Mouse (Mus musculus): ENCODE measurements at regions not wholly inside any gene's neighbourhood (a gene's known extent, or its start where the extent isn't known, plus 50 kb on each side); places are given as distances from the start of the nearest gene placed in this dataset.

DNA sequence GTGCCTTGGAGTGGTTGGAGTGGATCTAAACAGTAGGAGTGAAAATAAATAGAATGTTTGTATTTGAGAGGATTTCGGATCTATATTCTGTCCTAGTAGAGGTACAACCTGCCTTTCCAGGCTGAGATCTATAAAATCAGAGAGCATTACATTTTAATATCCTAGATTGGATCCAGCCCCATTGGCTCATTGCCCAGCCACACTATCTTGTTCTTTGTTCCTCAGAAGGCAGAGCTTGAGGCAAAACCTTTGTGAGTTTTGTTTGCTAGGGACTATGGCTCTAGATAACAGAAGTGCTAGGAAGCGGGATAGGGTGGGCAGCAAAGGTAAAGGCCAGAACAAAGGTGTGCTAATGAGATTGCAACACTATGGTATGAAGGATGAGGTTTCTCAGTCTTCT is 78.7 kb upstream of the Cntln start:
- intact Hi-C loops (cut with DNase I), result no loop called here
- DNase-seq (ENCODE audit: low spot score in 2 of 2), result no peak

DNA sequence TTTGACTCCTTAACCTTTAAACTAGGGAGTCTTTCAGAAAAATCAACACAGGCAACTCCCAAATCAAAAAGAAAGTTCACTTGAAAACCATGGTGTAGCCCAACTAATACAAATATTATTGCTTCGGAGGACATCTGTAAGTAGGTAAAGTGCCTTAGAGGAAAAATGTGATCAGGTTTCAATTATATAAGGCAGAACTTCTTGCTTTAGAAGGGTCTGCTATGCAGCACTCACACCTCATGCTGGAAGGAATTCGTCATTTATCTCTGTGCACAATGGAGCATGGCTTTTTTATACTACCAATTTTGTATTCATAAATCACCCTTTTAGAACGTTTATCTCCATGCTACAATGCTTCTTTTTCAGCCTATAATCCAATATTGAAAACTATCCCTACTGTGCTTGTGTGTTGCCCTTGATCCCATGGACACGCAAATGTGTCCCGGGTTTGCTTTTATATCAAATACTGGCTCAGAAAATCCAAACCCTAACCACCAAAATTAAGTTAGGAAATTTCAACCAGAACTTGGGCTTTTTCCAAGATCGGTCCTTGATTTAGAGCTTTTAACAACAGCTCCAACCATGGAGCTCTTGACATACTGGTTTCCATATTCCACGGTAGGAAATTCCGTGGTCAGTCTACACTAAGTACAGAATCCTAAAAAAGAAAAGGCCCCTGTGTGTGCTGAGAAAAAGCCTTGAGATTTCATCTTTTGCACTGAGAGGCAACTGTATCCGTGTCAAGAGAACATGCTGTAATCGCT is 90.8 kb upstream of the Cntln start:
- intact Hi-C loops (cut with DNase I), result no loop called here
- DNase-seq (ENCODE audit: low spot score in 2 of 2), result no peak

DNA sequence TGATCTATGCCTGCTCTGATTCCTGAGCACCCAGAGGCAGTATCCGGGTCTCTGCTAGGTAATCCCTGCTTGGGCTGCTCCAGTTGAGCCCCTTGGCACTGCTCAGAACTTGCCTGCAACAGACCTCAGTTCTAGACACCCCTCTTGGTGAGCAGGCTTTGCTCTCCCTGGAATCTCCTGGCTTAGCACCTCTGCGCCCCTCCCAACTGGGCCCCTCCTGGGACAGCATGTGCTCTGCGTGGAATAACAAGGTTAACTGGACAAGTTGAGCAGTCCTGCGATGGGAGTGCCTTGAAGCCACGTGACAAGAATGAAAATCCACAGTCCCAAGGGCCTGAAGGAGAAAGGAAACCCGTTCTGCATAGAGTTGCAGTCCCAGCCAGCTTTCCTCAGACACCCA is 97.5 kb upstream of the Cntln start:
- no peak for DNase-seq (ENCODE audit: low spot score in 2 of 2)
- intact Hi-C loops (cut with DNase I), result no loop called here

DNA sequence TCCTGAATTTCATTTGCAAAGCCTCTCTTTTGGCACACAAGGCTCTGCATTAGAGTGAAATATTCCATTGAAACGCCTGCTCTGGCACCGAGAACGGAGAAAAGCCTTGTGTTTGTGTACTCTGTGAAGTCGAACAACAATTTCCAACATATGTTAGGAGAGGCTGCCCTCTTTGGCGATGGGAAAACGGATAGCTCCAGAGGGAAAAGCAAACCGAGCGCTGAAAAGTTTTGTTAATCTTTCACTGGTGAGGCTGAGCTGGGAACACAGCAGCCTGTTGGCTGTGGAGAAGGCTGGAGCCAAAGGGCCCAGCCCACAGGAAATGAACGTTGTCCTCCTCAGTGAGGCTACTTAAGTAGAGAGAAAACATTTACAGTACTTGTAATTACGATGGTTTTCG is 93.1 kb upstream of the Bnc2 start:
- intact Hi-C loops (cut with DNase I), result no loop called here
- no peak for DNase-seq (ENCODE audit: low spot score in 2 of 2)

DNA sequence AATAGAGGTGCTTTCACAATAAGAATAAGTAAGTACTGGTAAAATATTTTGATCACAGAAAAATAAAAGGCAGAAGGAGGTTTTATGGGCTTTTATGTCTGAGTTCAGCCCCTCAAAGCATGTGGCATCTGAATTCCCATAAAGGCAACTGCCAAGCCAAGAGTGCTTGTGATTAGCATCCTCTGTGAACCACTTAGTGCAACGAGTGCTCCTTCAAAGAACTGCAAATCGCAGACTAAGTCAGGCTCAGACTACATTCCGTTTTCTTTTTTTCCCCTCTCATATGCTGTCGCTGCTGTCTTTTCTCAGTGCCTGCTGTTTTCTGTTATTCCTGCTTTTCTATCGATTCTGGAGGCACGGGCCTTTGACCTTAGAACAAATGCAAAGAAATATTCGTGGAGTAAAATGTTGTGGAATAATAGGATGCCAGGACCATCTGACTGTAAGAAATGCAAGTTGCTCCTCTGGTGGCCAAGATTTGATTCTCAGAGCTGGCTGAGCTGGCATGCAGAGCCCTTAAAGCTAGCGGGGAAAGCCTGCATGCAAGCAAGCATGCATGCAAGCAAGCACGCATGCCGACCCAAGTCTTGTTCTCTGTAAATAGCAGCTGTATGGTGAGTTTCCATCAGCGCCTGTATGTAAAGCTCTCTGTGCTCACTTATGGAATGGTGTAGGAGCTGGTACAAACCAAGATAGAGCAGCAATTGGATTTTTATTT is 91.8 kb upstream of the Bnc2 start:
- intact Hi-C loops (cut with DNase I), result no loop called here
- no peak for DNase-seq (ENCODE audit: low spot score in 2 of 2)

DNA sequence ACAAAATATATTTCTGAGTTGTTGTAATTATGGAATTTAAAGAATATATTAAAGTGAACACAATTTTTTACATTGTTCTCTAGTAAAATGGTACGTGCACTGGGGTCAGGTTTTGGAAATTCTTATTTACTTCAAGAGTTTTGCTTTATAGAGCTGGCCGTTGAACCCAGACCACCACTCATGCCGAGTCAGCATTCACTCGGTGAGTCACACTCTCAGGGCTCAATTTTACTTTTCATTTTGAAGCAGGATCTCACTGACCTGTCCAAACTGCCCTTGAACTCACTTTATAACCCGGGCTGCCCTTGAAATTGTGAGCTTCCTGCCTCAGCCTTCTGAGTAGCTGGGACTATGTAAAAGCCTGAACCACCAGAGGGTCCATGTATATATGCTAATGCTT is 82.1 kb upstream of the Bnc2 start:
- no peak for DNase-seq (ENCODE audit: low spot score in 2 of 2)
- intact Hi-C loops (cut with DNase I), result no loop called here

DNA sequence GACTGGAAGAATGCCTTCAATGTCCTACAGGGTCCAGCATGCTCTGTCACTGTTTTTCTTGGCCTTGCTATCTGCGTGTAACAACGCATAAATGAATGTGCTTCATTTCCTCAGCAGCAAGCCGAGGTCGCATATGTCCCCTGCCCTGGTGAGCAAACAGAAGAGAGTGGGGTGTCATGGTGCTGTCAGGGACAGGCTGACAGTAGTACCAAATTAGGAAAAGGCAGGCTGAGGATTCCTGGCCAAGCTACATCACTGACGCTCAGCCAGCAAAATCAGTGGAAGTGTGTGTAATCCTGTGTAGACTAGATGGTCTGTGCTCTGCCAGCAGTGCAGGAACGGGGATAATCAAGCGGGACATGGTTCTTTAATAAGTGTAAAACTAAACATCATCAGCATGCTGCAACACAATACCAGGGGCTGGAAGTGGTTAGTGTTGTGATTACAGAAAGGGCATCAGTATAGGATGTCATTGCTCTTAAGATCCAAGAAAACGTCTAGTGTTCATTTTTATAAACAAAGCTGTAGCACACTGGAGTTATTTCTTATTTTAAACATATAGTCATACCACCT is 77.6 kb upstream of the Bnc2 start:
- intact Hi-C loops (cut with DNase I), result no loop called here
- no peak for DNase-seq (ENCODE audit: low spot score in 2 of 2)

DNA sequence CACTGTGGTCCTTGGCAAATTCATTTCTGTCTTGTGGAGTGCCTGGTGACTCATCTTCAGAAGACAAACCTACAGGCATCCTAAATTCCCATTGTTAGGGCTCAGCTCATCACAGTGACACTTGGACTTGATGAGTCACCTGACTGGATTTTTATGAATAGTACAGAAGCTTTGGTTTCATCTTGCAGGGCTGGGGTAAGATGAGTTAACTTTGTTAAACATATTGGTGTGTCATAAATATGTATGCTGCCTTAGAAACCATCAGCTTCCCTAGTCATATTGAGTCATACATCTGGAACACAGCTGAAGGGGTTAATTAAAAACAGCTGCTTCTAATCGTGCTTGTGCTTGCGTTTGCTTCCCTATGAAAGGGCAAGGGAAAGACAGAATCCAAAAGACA is 66.2 kb upstream of the Bnc2 start:
- peak in 1 of 2 experiments; percentile 7 for DNase-seq (ENCODE audit: low spot score in 2 of 2)

DNA sequence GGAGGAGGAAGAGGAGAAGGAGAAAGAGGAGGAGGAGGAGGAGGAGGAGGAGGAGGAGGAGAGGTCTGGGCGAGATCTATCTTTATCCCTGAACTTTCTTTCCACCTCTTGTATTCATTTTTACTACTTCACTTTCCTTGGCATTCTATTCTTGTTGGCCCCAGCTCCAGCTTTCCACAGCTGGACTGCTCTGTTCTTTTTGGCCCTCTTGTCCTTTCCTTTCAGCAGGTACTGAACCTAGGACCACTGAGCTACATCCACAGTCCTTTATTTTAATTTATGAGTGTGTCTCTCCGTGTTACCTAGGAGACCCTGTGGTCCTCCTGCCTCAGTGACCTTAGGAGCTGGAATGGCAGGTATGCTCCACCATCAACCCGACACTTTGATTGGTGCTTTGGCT is 65.7 kb upstream of the Bnc2 start:
- intact Hi-C loops (cut with DNase I), result no loop called here

More for the DNA sequence above, 66.2 kb upstream of the Bnc2 start:
- intact Hi-C loops (cut with DNase I), result no loop called here

More for the DNA sequence above, 65.7 kb upstream of the Bnc2 start:
- DNase-seq (ENCODE audit: low spot score in 2 of 2), result no peak
